Mouse (Mus musculus) embryonic facial prominence, embryonic 11.5 days (tissue): ENCODE measurements around the gene Prpf19. TPM values are rescaled to one million over a fixed set of nuclear protein-coding genes. Genes with fewer than 3 reads are reported as not detected.

Source experiments
- polyA plus RNA-seq: library from polyadenylated mRNA; unstranded; fragments of >200 nt; fragmentation: Nextera tagmentation; extraction: Ambion mirVana; gene quantifications from 2 replicates; pipeline ENCODE4 v1.2.1, GENCODE M21; 2014

Gene Prpf19
- polyA plus RNA-seq, 1 experiment from 2014 or later = 48.4 TPM

Other genes with a start within 250 kb of the Prpf19 start
- not detected in 2 replicates for gene Pga5, start 217.2 kb upstream of the Prpf19 start, polyA plus RNA-seq
- 26.2 and 31.8 TPM in 2 replicates for gene Vps37c, start 206.5 kb upstream of the Prpf19 start, polyA plus RNA-seq
- 0.15 TPM in 1 of 2 replicates, not detected in the other for gene Cd5, start 156.2 kb upstream of the Prpf19 start, polyA plus RNA-seq
- not detected in 2 replicates for gene Cd6, start 65.2 kb upstream of the Prpf19 start, polyA plus RNA-seq
- gene Slc15a3, start 55.5 kb upstream of the Prpf19 start, polyA plus RNA-seq = 0.24 and 0.67 TPM in 2 replicates
- 51.5 and 60.8 TPM in 2 replicates for gene Tmem132a, start 25.3 kb upstream of the Prpf19 start, polyA plus RNA-seq
- gene Tmem109, start 13.2 kb upstream of the Prpf19 start, polyA plus RNA-seq = 64.9 and 67.5 TPM in 2 replicates
- not detected in 2 replicates for gene Zp1, start 25.4 kb downstream of the Prpf19 start, polyA plus RNA-seq
- gene Ptgdr2, start 41.9 kb downstream of the Prpf19 start, polyA plus RNA-seq = not detected in 2 replicates
- 24.0 and 25.1 TPM in 2 replicates for gene Ccdc86, start 54.0 kb downstream of the Prpf19 start, polyA plus RNA-seq
- gene Ms4a10, start 79.4 kb downstream of the Prpf19 start, polyA plus RNA-seq = not detected in 2 replicates
- gene Ms4a15, start 98.0 kb downstream of the Prpf19 start, polyA plus RNA-seq = not detected in 2 replicates
- not detected in 2 replicates for gene Ms4a18, start 122.8 kb downstream of the Prpf19 start, polyA plus RNA-seq
- not detected in 2 replicates for gene Ms4a8a, start 185.9 kb downstream of the Prpf19 start, polyA plus RNA-seq
- not detected in 2 replicates for gene 1700017D01Rik, start 235.6 kb downstream of the Prpf19 start, polyA plus RNA-seq